Mouse (Mus musculus): ENCODE measurements around the gene Hoxd13. TPM values are rescaled to one million over a fixed set of nuclear protein-coding genes. Genes with fewer than 3 reads are reported as not detected.

Gene Hoxd13
- polyA plus RNA-seq, 2 experiments = 0.29 TPM; not detected in 1

- H3K36me3 ChIP-seq (replicated peaks; ENCODE audit: control insufficient read depth, insufficient read depth, low read depth) = no peaks in the 10 kb centered on the region
- WGBS (ENCODE audit: insufficient replicate concordance) = 3% methylated on average over 14 of the region's 14 CpGs
- DNase-seq (ENCODE audit: low read depth in 3 of 3, low spot score in 3 of 3) (no peak), ATAC-seq (ENCODE audit: insufficient read depth) (no peak)
- H3K9ac ChIP-seq (replicated peaks) = no peak overlapping the region
- H3K27ac ChIP-seq = no peak overlapping the region
- no peak overlapping the region for H3K4me2 ChIP-seq (ENCODE audit: low read depth)
- no peak overlapping the region for H3K4me3 ChIP-seq (ENCODE audit: insufficient read depth in 1 of 2, low read depth in 2 of 2, low read length in 2 of 2)
- peak; percentile 46; the same call in 1 of the 2 replicates for TF ChIP-seq CTCF (IDR thresholded peaks at IDR 0.05; ENCODE audit: low read depth)
- no peak for TF ChIP-seq EP300 (IDR thresholded peaks at IDR 0.05; ENCODE audit: low read depth)
- peaks cover 99% of the 10 kb centered on the region for H3K27me3 ChIP-seq (ENCODE audit: control insufficient read depth, insufficient read depth, low read length)
- H3K4me1 ChIP-seq (replicated peaks; ENCODE audit: control insufficient read depth in 2 of 2, insufficient read depth in 2 of 2, low read length in 1 of 2) = no peaks in the 10 kb centered on the region
- no peaks in the 10 kb centered on the region for H3K9me3 ChIP-seq (ENCODE audit: control insufficient read depth, low read length)
Observed at GRCm38 (mm10) chr2:74661685-74662084, 6.4 kb upstream of the Hoxd13 start.

DNA sequence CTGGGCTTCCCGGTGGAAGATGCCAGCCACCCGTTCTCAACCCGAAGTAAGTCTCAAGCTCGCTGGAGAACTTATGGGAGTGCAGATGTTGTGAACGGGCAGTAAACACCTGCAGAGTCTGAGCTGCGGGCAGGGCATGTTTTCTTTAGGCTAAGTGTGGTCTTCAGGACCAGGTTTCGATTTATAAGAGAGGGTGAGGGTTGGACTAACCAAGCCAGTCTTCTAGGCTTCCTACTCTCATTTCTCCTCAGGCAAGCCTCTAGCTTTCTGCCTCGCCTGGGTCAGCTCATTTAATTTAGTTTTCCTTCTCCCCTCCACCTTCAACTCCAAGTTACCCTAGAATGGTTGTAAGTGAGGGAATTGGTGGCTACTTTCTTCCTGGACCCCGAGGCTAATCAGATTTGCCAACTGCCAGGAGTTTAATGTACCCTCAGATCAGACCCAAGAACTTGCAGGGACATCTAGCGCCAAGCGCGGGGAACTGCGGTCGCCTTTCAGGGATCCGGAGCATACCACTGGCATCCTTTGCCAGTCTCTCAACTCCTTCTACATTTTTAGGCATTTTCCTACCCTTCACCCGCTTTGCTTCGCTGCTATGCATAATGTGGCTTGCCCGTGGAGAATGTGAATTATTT, 4.7 kb upstream of the Hoxd13 start:
- 3% methylated on average over 18 of the region's 18 CpGs for WGBS (ENCODE audit: insufficient replicate concordance)
- Histone ChIP-seq H3K4me1 (replicated peaks; ENCODE audit: control insufficient read depth in 2 of 2, insufficient read depth in 2 of 2, low read length in 1 of 2) (no peaks in the 10 kb centered on the region), H3K27me3 (ENCODE audit: control insufficient read depth, insufficient read depth, low read length) (peaks cover 97% of the 10 kb centered on the region), H3K27ac (no peak overlapping the region), H3K4me2 (ENCODE audit: low read depth) (no peak overlapping the region), H3K9me3 (ENCODE audit: control insufficient read depth, low read length) (no peaks in the 10 kb centered on the region), H3K4me3 (ENCODE audit: insufficient read depth in 1 of 2, low read depth in 2 of 2, low read length in 2 of 2) (no peak overlapping the region), H3K9ac (replicated peaks) (no peak overlapping the region), H3K36me3 (replicated peaks; ENCODE audit: control insufficient read depth, insufficient read depth, low read depth) (no peaks in the 10 kb centered on the region)
- DNase-seq (ENCODE audit: low read depth in 3 of 3, low spot score in 3 of 3) (no peak), ATAC-seq (ENCODE audit: insufficient read depth) (no peak)
- TF ChIP-seq CTCF (IDR thresholded peaks at IDR 0.05; ENCODE audit: low read depth) (peak; percentile 48), EP300 (IDR thresholded peaks at IDR 0.05; ENCODE audit: low read depth) (no peak)

GRCm38 (mm10) chr2:74666411-74666810, 1.7 kb upstream of the Hoxd13 start:
- no peak for ATAC-seq (ENCODE audit: insufficient read depth)
- DNase-seq (ENCODE audit: low read depth in 3 of 3, low spot score in 3 of 3) = no peak
- Histone ChIP-seq H3K27ac (no peak overlapping the region), H3K4me1 (replicated peaks; ENCODE audit: control insufficient read depth in 2 of 2, insufficient read depth in 2 of 2, low read length in 1 of 2) (no peaks in the 10 kb centered on the region), H3K4me2 (ENCODE audit: low read depth) (no peak overlapping the region), H3K9ac (replicated peaks) (no peak overlapping the region), H3K27me3 (ENCODE audit: control insufficient read depth, insufficient read depth, low read length) (peaks cover 96% of the 10 kb centered on the region), H3K9me3 (ENCODE audit: control insufficient read depth, low read length) (no peaks in the 10 kb centered on the region), H3K4me3 (ENCODE audit: insufficient read depth in 1 of 2, low read depth in 2 of 2, low read length in 2 of 2) (no peak overlapping the region), H3K36me3 (replicated peaks; ENCODE audit: control insufficient read depth, insufficient read depth, low read depth) (no peaks in the 10 kb centered on the region)
- no peak for TF ChIP-seq EP300 (IDR thresholded peaks at IDR 0.05; ENCODE audit: low read depth)
- no peak for TF ChIP-seq CTCF (IDR thresholded peaks at IDR 0.05; ENCODE audit: low read depth)
- WGBS (ENCODE audit: insufficient replicate concordance) = 2% methylated on average over 7 of the region's 7 CpGs

DNA sequence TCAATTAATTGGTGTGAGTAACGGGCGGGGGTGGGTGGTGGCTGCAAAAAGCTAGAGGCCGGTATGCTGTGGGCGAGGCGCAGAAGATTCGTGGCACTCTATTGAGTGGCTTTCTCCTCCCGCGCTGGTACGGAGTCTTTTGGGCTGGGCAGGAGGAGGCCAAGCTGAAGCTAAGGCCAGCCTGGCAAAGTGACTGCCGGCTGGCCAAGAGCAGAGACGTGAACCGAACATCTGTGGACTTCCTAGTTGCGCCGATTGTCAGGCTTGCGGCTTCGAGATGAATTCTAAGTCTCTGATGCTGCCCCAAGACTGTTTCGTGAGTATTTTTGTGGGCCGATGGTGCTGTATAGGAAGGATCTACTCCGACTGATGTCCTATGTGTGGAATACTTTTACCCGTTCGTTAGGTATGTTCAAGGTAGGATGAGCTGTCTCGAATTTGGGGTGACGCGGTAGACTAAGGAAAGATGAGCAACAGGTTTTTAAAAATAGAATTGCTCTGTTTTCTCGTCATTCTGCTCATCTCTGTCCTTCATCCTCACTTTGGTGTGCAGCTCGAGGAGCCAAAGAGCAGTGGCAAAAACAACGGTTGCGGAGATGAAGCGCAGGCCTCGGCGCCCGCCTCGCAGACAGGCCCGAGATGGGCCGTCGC, 794 bp upstream of the Hoxd13 start:
- no peak overlapping the region for H3K9ac ChIP-seq (replicated peaks)
- no peaks in the 10 kb centered on the region for H3K4me1 ChIP-seq (replicated peaks; ENCODE audit: control insufficient read depth in 2 of 2, insufficient read depth in 2 of 2, low read length in 1 of 2)
- H3K4me2 ChIP-seq (ENCODE audit: low read depth) = no peak overlapping the region
- H3K9me3 ChIP-seq (ENCODE audit: control insufficient read depth, low read length) = no peaks in the 10 kb centered on the region
- ATAC-seq (ENCODE audit: insufficient read depth) = no peak
- no peak overlapping the region for H3K4me3 ChIP-seq (ENCODE audit: insufficient read depth in 1 of 2, low read depth in 2 of 2, low read length in 2 of 2)
- DNase-seq (ENCODE audit: low read depth in 3 of 3, low spot score in 3 of 3) = no peak
- TF ChIP-seq CTCF (IDR thresholded peaks at IDR 0.05; ENCODE audit: low read depth) (no peak), EP300 (IDR thresholded peaks at IDR 0.05; ENCODE audit: low read depth) (no peak)
- WGBS (ENCODE audit: insufficient replicate concordance) = 3% methylated on average over 36 of the region's 36 CpGs
- H3K27ac ChIP-seq = no peak overlapping the region
- peaks cover 96% of the 10 kb centered on the region for H3K27me3 ChIP-seq (ENCODE audit: control insufficient read depth, insufficient read depth, low read length)
- H3K36me3 ChIP-seq (replicated peaks; ENCODE audit: control insufficient read depth, insufficient read depth, low read depth) = no peaks in the 10 kb centered on the region

GRCm38 (mm10) chr2:74668370-74669229, 490 bp downstream of the Hoxd13 start:
- no peaks in the 10 kb centered on the region for H3K36me3 ChIP-seq (replicated peaks; ENCODE audit: control insufficient read depth, insufficient read depth, low read depth)
- H3K9me3 ChIP-seq (ENCODE audit: control insufficient read depth, low read length) = no peaks in the 10 kb centered on the region
- under 1% methylated on average over 68 of the region's 74 CpGs for WGBS (ENCODE audit: insufficient replicate concordance)
- ATAC-seq (ENCODE audit: insufficient read depth) (no peak), DNase-seq (ENCODE audit: low read depth in 3 of 3, low spot score in 3 of 3) (no peak)
- H3K9ac ChIP-seq (replicated peaks) = no peak overlapping the region
- H3K4me1 ChIP-seq (replicated peaks; ENCODE audit: control insufficient read depth in 2 of 2, insufficient read depth in 2 of 2, low read length in 1 of 2) = no peaks in the 10 kb centered on the region
- H3K27me3 ChIP-seq (ENCODE audit: control insufficient read depth, insufficient read depth, low read length) = peaks cover 96% of the 10 kb centered on the region
- TF ChIP-seq CTCF (IDR thresholded peaks at IDR 0.05; ENCODE audit: low read depth) = no peak
- no peak for TF ChIP-seq EP300 (IDR thresholded peaks at IDR 0.05; ENCODE audit: low read depth)
- no peak overlapping the region for H3K27ac ChIP-seq
- peak overlapping the region; percentile 32 for H3K4me2 ChIP-seq (ENCODE audit: low read depth)
- H3K4me3 ChIP-seq (ENCODE audit: insufficient read depth in 1 of 2, low read depth in 2 of 2, low read length in 2 of 2) = peak overlapping the region in 1 of 2 experiments; percentile 23; a peak in 2 of 4 replicates
